Mouse (Mus musculus) heart, postnatal 0 days (tissue): ENCODE measurements around the gene Grcc10. TPM values are rescaled to one million over a fixed set of nuclear protein-coding genes. Genes with fewer than 3 reads are reported as not detected.

ENCODE experiments used
- ATAC-seq: fragments of 200-750 bp; cut with Nextera tagmentation; 2 replicates; pipeline ENCODE4 v1.8.0; 2017; ENCODE audit warnings: low read depth, moderate number of reproducible peaks, moderate library complexity; ENCODE audit not compliant: insufficient read depth
- DNase-seq: peaks from one replicate; pipeline ENCODE4 v3.0.0-alpha.2; 2016; ENCODE audit warnings: low spot score
- H3K27ac ChIP-seq: fragments of 300-500 bp; sonication (generic); 2 replicates; pipeline ENCODE4 v1.5.1; 2014; ENCODE audit warnings: low read depth, mild to moderate bottlenecking
- H3K27me3 ChIP-seq: fragments of 300-500 bp; sonication (generic); 2 replicates; pipeline ENCODE4 v1.6.1; 2014; ENCODE audit warnings: low read length, mixed read lengths; ENCODE audit not compliant: control insufficient read depth, insufficient read depth
- H3K36me3 ChIP-seq: fragments of 300-500 bp; sonication (generic); replicated peaks from 2 replicates; pipeline ENCODE4 v1.6.1; 2014; ENCODE audit warnings: low read length, mixed read lengths; ENCODE audit not compliant: control insufficient read depth, insufficient read depth
- H3K4me1 ChIP-seq: fragments of 300-500 bp; sonication (generic); 2 replicates; pipeline ENCODE4 v1.6.1; 2014; ENCODE audit warnings: antibody characterized with exemption; ENCODE audit not compliant: control insufficient read depth, insufficient read depth
- H3K4me2 ChIP-seq: fragments of 300-500 bp; sonication (generic); 2 replicates; pipeline ENCODE4 v1.6.1; 2014; ENCODE audit warnings: low read depth, mild to moderate bottlenecking, low read length, moderate library complexity
- H3K4me3 ChIP-seq: fragments of 300-500 bp; sonication (generic); 2 replicates; pipeline ENCODE4 v1.5.1; 2014; ENCODE audit warnings: low read depth, low read length
- H3K9ac ChIP-seq: fragments of 300-500 bp; sonication (generic); replicated peaks from 2 replicates; pipeline ENCODE4 v1.6.1; 2014; ENCODE audit warnings: low read depth, low read length, mixed read lengths
- H3K9me3 ChIP-seq: fragments of 300-500 bp; sonication (generic); replicated peaks from 2 replicates; pipeline ENCODE4 v1.6.1; 2016; ENCODE audit warnings: low read length; ENCODE audit not compliant: control insufficient read depth
- CTCF ChIP-seq: IDR thresholded peaks from 2 replicates; pipeline ENCODE4 v1.5.1; 2016; ENCODE audit warnings: antibody characterized with exemption, control low read depth, low read depth
- EP300 ChIP-seq: IDR thresholded peaks from 2 replicates; pipeline ENCODE4 v1.6.1; 2016; ENCODE audit warnings: antibody characterized with exemption, low read depth
- WGBS: fragments of 180-500 bp; shearing (Covaris S2); extraction: QIAGEN DNeasy Blood & Tissue Kit; methylation state at CpG from one replicate; pipeline ENCODE4 v1.1.7; 2014; 5-methylcytosine and 5-hydroxymethylcytosine counted together
- polyA plus RNA-seq: library from polyadenylated mRNA; unstranded; fragments of >200 nt; fragmentation: Nextera tagmentation; extraction: Ambion mirVana; gene quantifications from 2 replicates; pipeline ENCODE4 v1.2.1, GENCODE M21; 2015
- total RNA-seq: library from RNA; depleted of rRNA; stranded (reverse); fragments of >200 nt; gene quantifications from 2 replicates; pipeline ENCODE4 v1.2.3, GENCODE M21; 2014; ENCODE audit warnings: low replicate concordance; rRNA removed

The Grcc10 gene
- total RNA-seq: 119 and 153 TPM in 2 replicates
- polyA plus RNA-seq: 492 and 535 TPM in 2 replicates

DNA sequence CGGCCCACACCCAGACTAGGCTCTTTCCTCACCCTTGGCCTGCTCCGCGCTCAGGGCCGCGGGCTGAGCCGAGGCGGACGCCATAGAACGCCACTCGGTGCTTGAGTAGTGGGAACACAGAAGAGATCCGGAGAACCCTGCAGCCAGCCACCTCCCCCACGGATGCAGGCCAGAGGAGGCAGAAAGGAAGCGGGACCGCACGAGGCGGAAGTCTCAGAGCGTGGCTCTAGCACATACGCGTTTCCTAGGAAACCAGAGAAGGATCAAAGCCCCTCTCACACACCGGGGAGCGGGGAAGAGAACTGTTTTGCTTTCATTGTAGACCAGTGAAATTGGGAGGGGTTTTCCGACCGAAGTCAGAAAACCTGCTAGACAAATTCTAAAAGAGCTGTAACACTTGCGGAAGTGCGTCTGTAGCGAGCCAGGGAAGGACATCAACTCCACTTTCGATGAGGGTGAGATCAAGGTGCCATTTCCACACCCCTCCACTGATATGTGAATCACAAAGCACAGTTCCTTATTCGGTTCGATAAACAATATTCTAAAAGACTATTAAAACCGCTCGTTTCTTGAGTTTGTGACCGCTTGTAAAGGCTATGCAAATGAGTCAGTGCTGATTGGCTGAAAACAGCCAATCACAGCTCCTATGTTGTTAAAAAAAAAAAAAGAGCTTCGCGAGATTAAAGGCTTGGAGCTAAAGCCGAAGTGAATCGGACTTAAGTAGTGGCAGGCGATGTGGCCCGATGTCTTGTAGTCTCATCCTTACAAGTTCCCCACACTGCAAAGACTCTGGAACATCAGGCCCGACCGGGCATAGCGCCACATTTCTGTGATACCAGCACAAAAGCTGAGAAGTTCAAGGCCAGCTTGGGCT lies at the start of gene Grcc10:
TSS of gene Grcc10 (minus strand) at position 487 of the 874 bp plus-strand sequence.
- DNase-seq (peak; percentile 94), ATAC-seq (peak; percentile 74)
- Histone ChIP-seq H3K9me3 (no peaks in the 10 kb centered on the region), H3K36me3 (peaks cover 16% of the 10 kb centered on the region), H3K4me1 (peaks cover 6% of the 10 kb centered on the region; the same call in 1 of the 2 replicates), H3K4me3 (peak within 1 kb of the TSS; percentile 64), H3K27me3 (no peaks in the 10 kb centered on the region), H3K9ac (peak within 1 kb of the TSS; percentile 74), H3K27ac (peak within 1 kb of the TSS; percentile 98), H3K4me2 (peak within 1 kb of the TSS; percentile 84)
- TF ChIP-seq CTCF (no peak), EP300 (peak; percentile 82)
- under 1% methylated on average over 41 of the region's 41 CpGs for WGBS

DNA sequence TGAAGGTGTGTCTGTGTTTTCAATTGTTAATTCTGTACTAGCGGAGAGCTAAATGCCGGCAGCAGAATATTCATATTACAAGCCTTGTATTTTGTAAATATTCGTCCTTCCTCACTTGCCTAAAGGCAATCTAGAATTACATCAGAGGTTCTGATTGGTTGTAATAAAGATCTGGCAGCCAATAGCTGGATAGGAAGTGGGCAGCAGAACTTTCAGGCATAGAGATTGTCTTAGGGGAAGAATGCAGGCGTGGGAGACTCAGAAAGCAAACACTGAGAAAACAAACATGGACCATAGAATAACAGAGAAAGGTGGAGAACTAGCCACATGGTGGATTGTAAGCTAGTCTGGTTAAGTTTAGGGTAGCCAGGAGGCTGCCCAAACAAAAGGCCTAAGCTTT lies 48.9 kb upstream of the Grcc10 start:
- no peak for DNase-seq
- Histone ChIP-seq H3K9ac (no peak overlapping the region), H3K27me3 (no peaks in the 10 kb centered on the region), H3K4me3 (no peak overlapping the region), H3K4me2 (no peak overlapping the region), H3K9me3 (no peaks in the 10 kb centered on the region), H3K27ac (no peak overlapping the region), H3K4me1 (no peaks in the 10 kb centered on the region), H3K36me3 (no peaks in the 10 kb centered on the region)
- 61% methylated on average over 4 of the region's 4 CpGs for WGBS
- no peak for TF ChIP-seq CTCF
- TF ChIP-seq EP300: no peak
- no peak for ATAC-seq

DNA sequence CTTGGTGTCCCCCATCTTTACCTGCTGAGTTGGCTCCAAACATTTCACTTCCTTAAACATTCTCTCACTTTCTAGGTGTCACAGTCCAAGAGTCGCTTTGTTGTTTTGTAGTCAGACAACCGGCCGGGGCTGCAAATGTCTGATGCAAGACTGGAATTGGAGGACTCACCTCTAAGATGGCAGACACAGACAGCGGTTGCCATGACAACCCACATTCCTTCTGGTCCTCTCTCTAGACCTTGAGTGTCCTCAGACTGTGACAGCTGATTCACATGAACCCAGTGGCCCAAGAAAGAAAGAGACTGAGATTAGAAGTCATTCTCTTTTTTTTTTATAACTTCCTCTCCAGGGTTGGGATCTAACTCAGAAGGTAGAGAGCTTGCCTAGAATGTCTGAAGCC lies 48.3 kb upstream of the Grcc10 start:
- ATAC-seq (no peak), DNase-seq (no peak)
- H3K4me3 ChIP-seq: no peak overlapping the region
- no peaks in the 10 kb centered on the region for H3K36me3 ChIP-seq
- H3K9me3 ChIP-seq: no peaks in the 10 kb centered on the region
- no peak overlapping the region for H3K9ac ChIP-seq
- H3K4me2 ChIP-seq: no peak overlapping the region
- WGBS: 77% methylated on average over 4 of the region's 4 CpGs
- H3K27me3 ChIP-seq: no peaks in the 10 kb centered on the region
- no peaks in the 10 kb centered on the region for H3K4me1 ChIP-seq
- H3K27ac ChIP-seq: no peak overlapping the region
- TF ChIP-seq CTCF (no peak), EP300 (no peak)

DNA sequence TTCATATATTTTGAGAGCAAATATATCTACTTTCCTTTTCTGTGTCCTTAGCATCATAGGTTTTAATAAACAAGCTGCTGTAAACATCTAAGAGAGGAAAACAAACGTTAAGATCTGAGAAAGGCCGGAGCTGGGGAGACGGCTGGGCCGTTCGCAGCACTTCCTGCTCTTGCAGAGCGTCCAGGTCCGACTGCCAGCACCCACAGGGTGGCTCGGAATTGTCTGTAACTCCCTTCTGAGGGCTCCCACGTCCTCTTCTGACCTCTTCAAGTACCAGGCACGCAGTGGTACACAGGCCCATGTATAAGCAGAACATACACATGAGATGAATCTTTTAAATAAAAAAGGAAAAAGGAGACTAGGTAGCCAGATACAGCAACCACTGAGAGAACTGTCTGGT lies 46.5 kb upstream of the Grcc10 start:
- Histone ChIP-seq H3K36me3 (no peaks in the 10 kb centered on the region), H3K4me2 (no peak overlapping the region), H3K27me3 (no peaks in the 10 kb centered on the region), H3K9ac (no peak overlapping the region), H3K4me3 (no peak overlapping the region), H3K27ac (no peak overlapping the region), H3K4me1 (peaks cover under 1% of the 10 kb centered on the region; the same call in 1 of the 2 replicates), H3K9me3 (no peaks in the 10 kb centered on the region)
- DNase-seq (no peak), ATAC-seq (no peak)
- WGBS: 57% methylated on average over 10 of the region's 10 CpGs
- no peak for TF ChIP-seq EP300
- no peak for TF ChIP-seq CTCF

DNA sequence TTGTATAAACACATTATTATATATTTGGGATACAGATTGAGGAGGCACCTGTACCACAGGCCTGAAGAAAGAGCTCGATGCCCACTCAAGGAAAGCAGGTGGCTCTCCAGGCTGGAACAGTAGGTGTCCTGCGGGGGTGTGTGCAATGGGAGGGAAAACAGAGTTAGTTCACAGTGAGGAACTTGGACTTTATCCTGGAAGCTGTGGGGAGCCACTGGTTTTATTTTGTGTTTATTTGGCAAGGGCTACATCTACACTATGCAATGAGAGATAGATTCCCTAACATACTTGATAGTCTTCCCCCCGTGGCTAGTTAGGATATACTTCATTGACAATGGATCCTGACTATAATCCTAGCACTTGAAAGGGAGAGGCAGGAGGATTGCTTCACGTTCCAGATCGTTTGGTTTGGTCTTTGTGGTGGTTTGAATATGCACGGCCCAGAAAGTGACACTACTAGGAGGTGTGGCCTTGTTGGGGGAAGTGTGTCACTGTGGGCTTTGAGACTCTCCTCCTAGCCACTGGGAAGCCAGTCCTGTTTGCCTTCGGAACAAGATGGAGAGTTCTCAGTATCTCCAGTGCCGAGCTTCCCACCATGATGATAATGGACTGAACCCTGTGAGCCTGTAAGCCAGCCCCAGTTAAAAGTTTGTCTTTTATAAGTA lies 45.7 kb upstream of the Grcc10 start:
- Histone ChIP-seq H3K4me1 (peaks cover 6% of the 10 kb centered on the region; the same call in 1 of the 2 replicates), H3K4me2 (no peak overlapping the region), H3K36me3 (no peaks in the 10 kb centered on the region), H3K9me3 (no peaks in the 10 kb centered on the region), H3K4me3 (no peak overlapping the region), H3K27ac (no peak overlapping the region), H3K9ac (no peak overlapping the region), H3K27me3 (no peaks in the 10 kb centered on the region)
- ATAC-seq (no peak), DNase-seq (no peak)
- TF ChIP-seq CTCF: no peak
- no peak for TF ChIP-seq EP300
- WGBS: 49% methylated on average over 8 of the region's 8 CpGs
